Mouse (Mus musculus): ENCODE data around the gene Zfp628. TPM values are rescaled to one million over a fixed set of nuclear protein-coding genes. Genes with fewer than 3 reads are reported as not detected.

Zfp628 gene
- polyA plus RNA-seq, 1 experiment from 2014 or later: 5.1 TPM

GRCm38 (mm10) chr7:4938456-4938855 is 23.4 kb downstream of the Zfp628 start:
- Histone ChIP-seq H3K9me3 (ENCODE audit: control insufficient read depth, low read length) (peaks cover 4% of the 10 kb centered on the region; the same call in 1 of the 2 replicates), H3K27ac (replicated peaks; ENCODE audit: low read depth, low read length) (no peak overlapping the region), H3K4me2 (ENCODE audit: low read length) (no peak overlapping the region), H3K36me3 (ENCODE audit: control insufficient read depth, insufficient read depth, low read length) (no peaks in the 10 kb centered on the region), H3K9ac (replicated peaks; ENCODE audit: low read length) (no peak overlapping the region), H3K4me1 (ENCODE audit: control insufficient read depth, insufficient read depth, low read length) (no peaks in the 10 kb centered on the region), H3K4me3 (replicated peaks; ENCODE audit: low read depth, low read length) (no peak overlapping the region), H3K27me3 (ENCODE audit: control insufficient read depth, insufficient read depth, low read length) (no peaks in the 10 kb centered on the region)
- 36% methylated on average over 2 of the region's 2 CpGs for WGBS
- DNase-seq (peak; percentile 72), ATAC-seq (ENCODE audit: low FRiP score, low TSS enrichment) (no peak)

- no peak overlapping the region for H3K4me3 ChIP-seq (replicated peaks; ENCODE audit: low read depth, low read length)
- WGBS: 21% methylated on average over 9 of the region's 9 CpGs
Measured at GRCm38 (mm10) chr7:4940068-4940479, 25.1 kb downstream of the Zfp628 start.

GRCm38 (mm10) chr7:4942673-4943072 is 27.7 kb downstream of the Zfp628 start:
- H3K9me3 ChIP-seq (ENCODE audit: control insufficient read depth, low read length): no peaks in the 10 kb centered on the region
- WGBS: 56% methylated on average over 5 of the region's 5 CpGs
- H3K4me3 ChIP-seq (replicated peaks; ENCODE audit: low read depth, low read length): no peak overlapping the region
- no peak overlapping the region for H3K4me2 ChIP-seq (ENCODE audit: low read length)
- no peak overlapping the region for H3K9ac ChIP-seq (replicated peaks; ENCODE audit: low read length)
- DNase-seq: no peak
- H3K36me3 ChIP-seq (ENCODE audit: control insufficient read depth, insufficient read depth, low read length): no peaks in the 10 kb centered on the region
- H3K4me1 ChIP-seq (ENCODE audit: control insufficient read depth, insufficient read depth, low read length): no peaks in the 10 kb centered on the region
- H3K27me3 ChIP-seq (ENCODE audit: control insufficient read depth, insufficient read depth, low read length): no peaks in the 10 kb centered on the region
- no peak overlapping the region for H3K27ac ChIP-seq (replicated peaks; ENCODE audit: low read depth, low read length)
- no peak for ATAC-seq (ENCODE audit: low FRiP score, low TSS enrichment)

More at GRCm38 (mm10) chr7:4940068-4940479, 25.1 kb downstream of the Zfp628 start:
- H3K9ac ChIP-seq (replicated peaks; ENCODE audit: low read length): no peak overlapping the region
- H3K4me2 ChIP-seq (ENCODE audit: low read length): no peak overlapping the region
- DNase-seq (peak; percentile 88), ATAC-seq (ENCODE audit: low FRiP score, low TSS enrichment) (no peak)
- no peaks in the 10 kb centered on the region for H3K4me1 ChIP-seq (ENCODE audit: control insufficient read depth, insufficient read depth, low read length)
- no peak overlapping the region for H3K27ac ChIP-seq (replicated peaks; ENCODE audit: low read depth, low read length)
- no peaks in the 10 kb centered on the region for H3K36me3 ChIP-seq (ENCODE audit: control insufficient read depth, insufficient read depth, low read length)
- H3K9me3 ChIP-seq (ENCODE audit: control insufficient read depth, low read length): no peaks in the 10 kb centered on the region
- no peaks in the 10 kb centered on the region for H3K27me3 ChIP-seq (ENCODE audit: control insufficient read depth, insufficient read depth, low read length)

- DNase-seq (peak; percentile 91), ATAC-seq (ENCODE audit: low FRiP score, low TSS enrichment) (peak; percentile 72; the same call in 1 of the 2 replicates)
- H3K4me2 ChIP-seq (ENCODE audit: low read length): peak overlapping the region; percentile 49
- no peaks in the 10 kb centered on the region for H3K9me3 ChIP-seq (ENCODE audit: control insufficient read depth, low read length)
- no peak overlapping the region for H3K9ac ChIP-seq (replicated peaks; ENCODE audit: low read length)
- no peaks in the 10 kb centered on the region for H3K27me3 ChIP-seq (ENCODE audit: control insufficient read depth, insufficient read depth, low read length)
- H3K27ac ChIP-seq (replicated peaks; ENCODE audit: low read depth, low read length): no peak overlapping the region
- peak overlapping the region; percentile 29 for H3K4me3 ChIP-seq (replicated peaks; ENCODE audit: low read depth, low read length)
- no peaks in the 10 kb centered on the region for H3K4me1 ChIP-seq (ENCODE audit: control insufficient read depth, insufficient read depth, low read length)
- H3K36me3 ChIP-seq (ENCODE audit: control insufficient read depth, insufficient read depth, low read length): no peaks in the 10 kb centered on the region
- WGBS: 22% methylated on average over 15 of the region's 15 CpGs
Measured at GRCm38 (mm10) chr7:4943223-4943815, 28.3 kb downstream of the Zfp628 start.

GRCm38 (mm10) chr7:4947855-4948254 is 32.8 kb downstream of the Zfp628 start:
- 70% methylated on average over 2 of the region's 2 CpGs for WGBS
- no peak for ATAC-seq (ENCODE audit: low FRiP score, low TSS enrichment)
- Histone ChIP-seq H3K4me2 (ENCODE audit: low read length) (no peak overlapping the region), H3K27me3 (ENCODE audit: control insufficient read depth, insufficient read depth, low read length) (no peaks in the 10 kb centered on the region), H3K9me3 (ENCODE audit: control insufficient read depth, low read length) (no peaks in the 10 kb centered on the region), H3K9ac (replicated peaks; ENCODE audit: low read length) (no peak overlapping the region), H3K4me3 (replicated peaks; ENCODE audit: low read depth, low read length) (no peak overlapping the region), H3K4me1 (ENCODE audit: control insufficient read depth, insufficient read depth, low read length) (no peaks in the 10 kb centered on the region), H3K27ac (replicated peaks; ENCODE audit: low read depth, low read length) (no peak overlapping the region), H3K36me3 (ENCODE audit: control insufficient read depth, insufficient read depth, low read length) (no peaks in the 10 kb centered on the region)
- no peak for DNase-seq

- WGBS: 82% methylated on average over 6 of the region's 6 CpGs
- no peaks in the 10 kb centered on the region for H3K36me3 ChIP-seq (ENCODE audit: control insufficient read depth, insufficient read depth, low read length)
- ATAC-seq (ENCODE audit: low FRiP score, low TSS enrichment) (no peak), DNase-seq (no peak)
- H3K4me2 ChIP-seq (ENCODE audit: low read length): no peak overlapping the region
- H3K9ac ChIP-seq (replicated peaks; ENCODE audit: low read length): no peak overlapping the region
- H3K4me3 ChIP-seq (replicated peaks; ENCODE audit: low read depth, low read length): no peak overlapping the region
- H3K27me3 ChIP-seq (ENCODE audit: control insufficient read depth, insufficient read depth, low read length): no peaks in the 10 kb centered on the region
- no peaks in the 10 kb centered on the region for H3K9me3 ChIP-seq (ENCODE audit: control insufficient read depth, low read length)
- no peaks in the 10 kb centered on the region for H3K4me1 ChIP-seq (ENCODE audit: control insufficient read depth, insufficient read depth, low read length)
- no peak overlapping the region for H3K27ac ChIP-seq (replicated peaks; ENCODE audit: low read depth, low read length)
Measured at GRCm38 (mm10) chr7:4948386-4948785, 33.4 kb downstream of the Zfp628 start.

GRCm38 (mm10) chr7:4950561-4951342 is 35.7 kb downstream of the Zfp628 start:
- WGBS: 90% methylated on average over 19 of the region's 19 CpGs
- Histone ChIP-seq H3K9me3 (ENCODE audit: control insufficient read depth, low read length) (no peaks in the 10 kb centered on the region), H3K4me2 (ENCODE audit: low read length) (no peak overlapping the region), H3K4me3 (replicated peaks; ENCODE audit: low read depth, low read length) (no peak overlapping the region), H3K36me3 (ENCODE audit: control insufficient read depth, insufficient read depth, low read length) (no peaks in the 10 kb centered on the region), H3K9ac (replicated peaks; ENCODE audit: low read length) (no peak overlapping the region), H3K27me3 (ENCODE audit: control insufficient read depth, insufficient read depth, low read length) (no peaks in the 10 kb centered on the region), H3K27ac (replicated peaks; ENCODE audit: low read depth, low read length) (no peak overlapping the region), H3K4me1 (ENCODE audit: control insufficient read depth, insufficient read depth, low read length) (no peaks in the 10 kb centered on the region)
- ATAC-seq (ENCODE audit: low FRiP score, low TSS enrichment) (no peak), DNase-seq (no peak)

GRCm38 (mm10) chr7:4953815-4954445 is 38.9 kb downstream of the Zfp628 start:
- no peak overlapping the region for H3K9ac ChIP-seq (replicated peaks; ENCODE audit: low read length)
- H3K36me3 ChIP-seq (ENCODE audit: control insufficient read depth, insufficient read depth, low read length): no peaks in the 10 kb centered on the region
- ATAC-seq (ENCODE audit: low FRiP score, low TSS enrichment) (no peak), DNase-seq (peak; percentile 9)
- no peaks in the 10 kb centered on the region for H3K4me1 ChIP-seq (ENCODE audit: control insufficient read depth, insufficient read depth, low read length)
- H3K9me3 ChIP-seq (ENCODE audit: control insufficient read depth, low read length): no peaks in the 10 kb centered on the region
- no peaks in the 10 kb centered on the region for H3K27me3 ChIP-seq (ENCODE audit: control insufficient read depth, insufficient read depth, low read length)
- no peak overlapping the region for H3K27ac ChIP-seq (replicated peaks; ENCODE audit: low read depth, low read length)
- no peak overlapping the region for H3K4me3 ChIP-seq (replicated peaks; ENCODE audit: low read depth, low read length)
- WGBS: 26% methylated on average over 10 of the region's 10 CpGs
- H3K4me2 ChIP-seq (ENCODE audit: low read length): no peak overlapping the region
